Mouse (Mus musculus) E14TG2a.4 (cell line): ENCODE data around the gene Nabp1.
A peak's percentile ranks its signal among the peaks of the same experiment; 100 is the strongest.

Source experiments
- CTCF ChIP-seq: conservative IDR thresholded peaks from 2 replicates; pipeline ENCODE4 v1.5.1; 2014; ENCODE audit warnings: low read length
- NANOG ChIP-seq: IDR thresholded peaks from 2 replicates; pipeline ENCODE4 v1.6.1; 2014; ENCODE audit warnings: borderline replicate concordance, low read length, mixed read lengths
- POU5F1 ChIP-seq: IDR thresholded peaks from 2 replicates; pipeline ENCODE4 v1.6.1; 2014; ENCODE audit warnings: low read length, borderline replicate concordance

GRCm38 (mm10) chr1:51429775-51430174 lies 48.5 kb downstream of the Nabp1 start:
- TF ChIP-seq CTCF = no peak
- no peak for TF ChIP-seq POU5F1
- peak; percentile 68; the same call in 1 of the 2 replicates for TF ChIP-seq NANOG
